Mouse (Mus musculus) monocyte, adult 5-6 weeks (primary cell): ENCODE results near the gene Plscr1. TPM values are rescaled to one million over a fixed set of nuclear protein-coding genes. Genes with fewer than 3 reads are reported as not detected.

Source experiments
- ATAC-seq: fragments of 153-309, 156-312 bp; replicated peaks from 2 replicates; pipeline ENCODE4 v1.8.0; 2017; ENCODE audit warnings: mild to moderate bottlenecking; ENCODE audit not compliant: low TSS enrichment, insufficient number of reproducible peaks, severe bottlenecking, poor library complexity, low FRiP score
- total RNA-seq: library from RNA; stranded (forward); fragments of 200-1000, 200-491, 200-594 nt; gene quantifications from 3 replicates; pipeline ENCODE4 v1.2.3, GENCODE M21; 2017

Plscr1 gene
- total RNA-seq, 1 experiment from 2014 or later: 32.6 TPM

DNA sequence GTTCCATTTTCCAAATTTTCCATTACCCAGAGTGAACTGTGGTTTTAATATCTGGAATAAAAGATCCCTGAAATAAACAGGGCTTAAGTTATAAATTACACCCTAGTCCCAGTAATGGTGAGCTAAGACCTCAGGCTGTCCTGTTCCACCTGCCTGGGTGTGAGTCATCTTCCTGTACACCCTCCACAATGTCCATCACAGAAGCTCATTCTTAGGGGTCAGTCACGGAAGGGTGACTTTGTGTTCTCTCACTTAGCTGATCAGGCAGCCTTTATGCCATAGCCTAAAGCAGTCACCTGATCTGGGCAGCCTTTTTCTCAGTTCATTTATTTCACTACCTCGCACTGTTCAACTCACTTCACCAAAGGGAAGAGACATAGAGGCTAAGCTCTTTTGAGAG is 42.6 kb downstream of the Plscr1 start:
- no peak for ATAC-seq

DNA sequence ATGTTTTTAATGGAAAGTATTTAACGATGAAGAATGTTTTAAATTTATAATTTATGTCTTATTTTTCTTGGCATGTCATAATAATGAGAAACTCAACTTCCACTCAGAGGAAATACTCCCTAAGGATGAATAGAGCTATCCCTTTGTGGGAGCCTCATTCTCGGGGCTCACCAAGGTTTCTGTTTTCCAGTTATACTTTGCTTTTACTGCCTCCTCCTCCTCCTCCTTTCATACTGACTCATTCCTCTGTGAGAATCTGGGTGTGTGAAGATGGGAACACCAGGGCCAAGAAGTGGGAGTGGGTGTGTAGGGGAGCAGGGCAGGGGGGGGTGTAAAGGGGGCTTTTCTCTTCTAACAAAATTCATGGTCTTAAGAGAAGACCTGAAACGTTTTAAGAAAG is 43.4 kb downstream of the Plscr1 start:
- no peak for ATAC-seq

DNA sequence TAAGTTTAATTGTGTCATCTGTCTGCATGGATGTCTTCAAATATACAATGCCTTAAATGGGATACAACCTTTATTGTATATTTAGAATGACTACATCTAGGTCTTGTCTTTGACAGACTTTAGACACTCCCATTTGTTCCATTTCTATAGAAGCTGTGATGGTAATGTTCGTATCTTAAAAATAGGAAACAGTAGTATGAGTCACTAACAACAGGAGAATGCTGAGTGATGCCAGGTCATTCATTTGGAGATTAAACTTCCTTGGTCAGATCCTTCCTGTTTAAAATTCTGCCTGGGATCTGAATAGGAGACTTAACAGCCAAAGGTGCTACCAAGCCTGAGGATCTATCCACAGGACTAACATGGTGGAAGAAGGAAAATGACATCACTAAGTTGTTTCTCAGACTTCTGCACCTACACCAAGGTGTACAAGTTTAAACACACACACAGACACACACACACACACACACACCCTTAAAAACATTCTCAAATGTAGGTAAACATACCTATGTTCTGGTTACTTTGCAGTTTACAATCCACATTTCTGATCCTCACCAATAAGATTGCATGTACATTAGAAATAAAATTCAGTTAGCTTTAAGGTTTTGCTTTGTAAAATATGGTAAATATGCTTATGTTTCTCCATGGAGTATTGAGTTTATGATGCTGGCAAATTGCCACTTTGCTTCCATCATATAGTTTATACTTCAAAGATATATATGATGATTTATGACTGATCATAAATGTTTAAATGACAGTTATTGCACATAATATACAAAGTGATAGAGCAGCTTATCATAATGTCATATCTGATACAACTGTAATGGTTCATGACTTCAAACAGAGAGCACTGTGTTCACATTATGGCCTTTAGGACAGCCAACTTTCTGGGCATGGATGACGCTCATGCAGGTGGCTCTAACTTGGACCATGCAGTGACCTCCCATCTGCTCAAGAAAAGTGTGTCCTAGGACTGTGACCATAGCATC is 44.3 kb downstream of the Plscr1 start:
- no peak for ATAC-seq

DNA sequence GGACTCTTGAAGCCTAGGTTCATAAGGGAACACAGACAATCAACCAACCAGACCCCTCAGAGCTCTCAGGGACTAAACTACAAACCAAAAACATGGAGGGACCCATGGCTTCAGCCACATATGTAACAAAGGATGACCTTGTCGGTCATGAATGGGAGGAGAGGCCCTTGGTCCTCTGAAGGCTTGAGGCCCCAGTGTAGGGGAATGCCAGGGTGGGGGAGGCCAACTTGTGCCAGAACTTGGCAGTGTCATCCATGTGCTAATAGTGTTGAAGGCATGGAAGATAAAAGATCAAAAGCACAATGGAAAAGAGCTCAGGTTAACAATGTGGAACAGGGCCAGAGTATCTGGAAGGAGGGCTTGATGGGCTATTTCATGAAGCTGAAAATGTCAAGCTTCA is 48.7 kb downstream of the Plscr1 start:
- no peak for ATAC-seq

DNA sequence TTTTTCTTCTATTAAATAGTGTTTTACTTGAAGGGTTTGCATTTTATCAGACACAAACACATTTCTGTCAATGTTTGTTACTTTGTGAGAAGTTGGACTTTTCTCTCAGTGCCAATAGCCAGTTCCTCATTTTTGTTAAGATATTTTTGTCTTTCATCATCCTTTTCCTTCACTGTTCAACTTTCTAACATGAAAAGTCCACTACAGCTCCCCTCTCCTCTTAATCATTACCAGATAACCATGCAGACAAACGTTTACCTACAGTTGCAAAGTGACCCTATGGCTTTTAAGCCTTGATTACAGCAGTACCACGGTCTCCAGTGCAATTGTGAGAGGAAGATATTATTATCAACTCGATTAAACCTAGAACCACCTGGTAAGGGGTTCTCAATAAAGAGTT is 51.7 kb downstream of the Plscr1 start:
- no peak for ATAC-seq

DNA sequence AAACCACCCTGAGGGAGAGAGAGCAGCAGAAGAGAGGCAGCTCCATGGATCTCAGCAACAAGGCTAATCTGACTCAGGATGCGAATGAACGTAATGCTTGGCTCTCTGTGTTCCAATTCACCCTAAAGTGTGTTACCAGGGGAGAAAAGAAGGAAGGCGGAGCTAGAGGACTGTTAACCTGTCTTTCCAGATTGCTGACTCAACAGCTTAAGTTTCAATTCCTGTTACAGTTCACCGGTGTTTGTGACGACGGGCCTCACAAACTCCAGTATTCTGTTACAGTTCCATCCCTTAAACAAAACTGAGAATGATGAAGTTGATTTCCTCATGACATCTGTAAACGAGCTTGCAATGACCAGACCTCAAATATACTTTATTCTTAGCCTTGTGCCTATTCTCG is 55.5 kb downstream of the Plscr1 start:
- no peak for ATAC-seq

DNA sequence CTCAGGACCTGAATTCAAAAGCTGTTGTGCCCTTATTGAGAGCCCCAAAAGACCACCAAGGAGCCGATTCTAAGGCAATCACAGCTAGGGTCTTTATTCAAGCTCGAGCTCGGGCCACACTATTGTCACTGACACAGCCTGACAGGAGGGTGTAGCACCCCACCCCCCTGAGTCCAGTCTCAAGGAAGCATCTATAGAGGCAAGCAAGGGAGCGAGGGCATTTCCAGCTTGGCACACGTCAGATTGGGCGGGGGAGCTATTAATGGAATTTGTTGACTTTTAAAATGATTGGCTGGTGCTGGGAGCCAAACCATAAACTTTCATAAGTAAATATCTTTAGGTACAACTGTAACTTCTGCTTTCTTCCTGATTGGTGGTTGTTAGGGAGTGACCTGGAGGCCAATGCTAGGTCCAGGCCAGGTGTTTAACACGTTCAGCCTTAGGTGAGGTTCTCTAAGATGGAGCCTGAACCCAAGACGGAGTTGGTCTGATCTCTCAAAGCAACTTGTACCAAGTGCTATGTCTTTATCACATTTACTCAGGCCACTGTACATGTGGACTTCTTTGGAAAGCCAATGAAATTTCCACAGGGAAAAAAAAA is 56.2 kb downstream of the Plscr1 start:
- no peak for ATAC-seq

DNA sequence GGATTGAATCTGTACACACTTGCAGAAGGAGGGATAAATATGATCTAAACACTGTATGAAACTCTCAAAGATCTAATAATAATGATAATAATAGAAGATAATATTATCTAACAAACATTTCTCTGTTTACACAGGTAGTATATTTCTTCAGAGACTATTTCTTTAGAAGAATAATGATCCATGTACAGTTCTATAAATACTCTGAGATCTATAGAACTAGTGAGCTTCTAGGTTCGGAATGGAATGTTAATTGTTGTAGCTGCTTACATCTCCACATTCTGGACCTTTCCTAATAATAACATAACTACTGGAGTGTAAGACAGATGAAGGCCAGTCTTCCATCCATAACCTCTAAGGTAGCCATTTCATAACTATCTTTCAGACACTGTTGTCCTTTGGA is 59.5 kb downstream of the Plscr1 start, which contains the start of gene 1700057G04Rik:
1700057G04Rik (plus strand) TSS at position 301 of the 400 bp plus-strand sequence.
- ATAC-seq: no peak

DNA sequence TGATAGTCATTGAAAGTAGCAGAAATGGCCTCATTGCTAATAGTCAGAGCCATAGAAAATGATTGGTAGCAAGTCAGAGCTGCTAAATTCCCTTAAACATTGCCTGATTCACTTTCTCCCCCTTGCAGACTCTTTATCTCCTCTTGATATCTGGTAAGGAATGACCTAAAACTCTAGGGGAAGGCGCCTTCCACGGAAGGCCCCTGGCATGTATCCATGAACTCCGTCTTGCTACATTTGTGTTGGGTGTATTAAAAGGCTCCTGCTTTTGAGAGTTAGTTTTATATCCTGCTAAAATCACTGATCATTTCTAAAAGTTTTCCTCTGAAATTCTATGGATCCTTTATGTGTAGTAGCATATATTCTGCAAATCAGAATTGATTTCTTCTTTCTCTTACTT is 67.2 kb downstream of the Plscr1 start:
- ATAC-seq: no peak

Other genes starting within 250 kb of the Plscr1 start
- gene Plscr5, start 56.8 kb upstream of the Plscr1 start, total RNA-seq: not detected in 3 replicates
- gene Plscr2, start 25.9 kb downstream of the Plscr1 start, total RNA-seq: 0.39 TPM in 1 of 3 replicates, not detected in the others
- gene 1700057G04Rik, start 59.6 kb downstream of the Plscr1 start, total RNA-seq: 1.6 TPM in 1 of 3 replicates, not detected in the others
- 2.9 to 15.8 TPM (median 4.9 TPM) in 3 replicates for gene Plscr4, start 207.6 kb downstream of the Plscr1 start, total RNA-seq